Mouse (Mus musculus): ENCODE data around the gene Sema3f. TPM values are rescaled to one million over a fixed set of nuclear protein-coding genes. Genes with fewer than 3 reads are reported as not detected.

Gene Sema3f
- 10 to 100 TPM; 14.3 to 19.2 TPM for total RNA-seq (2021)

- peak in 1 of 2 experiments; percentile 77 for DNase-seq (ENCODE audit: extremely low spot score in 1 of 2, low spot score in 2 of 2)
- intact Hi-C loops (cut with DNase I), result no loop called here
Measured at GRCm38 (mm10) chr9:107709697-107710483, at the start of gene Sema3f. TSS of gene Sema3f (minus strand) at chr9:107710475.

GRCm38 (mm10) chr9:107759593-107759992 is 49.3 kb upstream of the Sema3f start:
- no peak for DNase-seq (ENCODE audit: extremely low spot score in 1 of 2, low spot score in 2 of 2)
- intact Hi-C loops (cut with DNase I), result no loop called here

- no peak for DNase-seq (ENCODE audit: extremely low spot score in 1 of 2, low spot score in 2 of 2)
- intact Hi-C loops (cut with DNase I), result loop anchor here (2.0 kb wide), 1 partner anchor 14 kb away; no protein-coding TSS in a partner anchor
Measured at GRCm38 (mm10) chr9:107750378-107750777, 40.1 kb upstream of the Sema3f start.

GRCm38 (mm10) chr9:107748063-107748462 is 37.8 kb upstream of the Sema3f start:
- intact Hi-C loops (cut with DNase I), result no loop called here

GRCm38 (mm10) chr9:107747310-107747709 is 37.0 kb upstream of the Sema3f start:
- no peak for DNase-seq (ENCODE audit: extremely low spot score in 1 of 2, low spot score in 2 of 2)
- intact Hi-C loops (cut with DNase I), result no loop called here

More at GRCm38 (mm10) chr9:107748063-107748462, 37.8 kb upstream of the Sema3f start:
- DNase-seq (ENCODE audit: extremely low spot score in 1 of 2, low spot score in 2 of 2), result no peak

- DNase-seq (ENCODE audit: extremely low spot score in 1 of 2, low spot score in 2 of 2), result no peak
- intact Hi-C loops (cut with DNase I), result no loop called here
Measured at GRCm38 (mm10) chr9:107746679-107747078, 36.4 kb upstream of the Sema3f start.

- DNase-seq (ENCODE audit: extremely low spot score in 1 of 2, low spot score in 2 of 2), result no peak
- intact Hi-C loops (cut with DNase I), result no loop called here
Measured at GRCm38 (mm10) chr9:107744061-107744460, 33.8 kb upstream of the Sema3f start.

GRCm38 (mm10) chr9:107738841-107739202 is 28.5 kb upstream of the Sema3f start:
- DNase-seq (ENCODE audit: extremely low spot score in 1 of 2, low spot score in 2 of 2), result peak in 1 of 2 experiments; percentile 55
- intact Hi-C loops (cut with DNase I), result loop anchor here (2.0 to 5.0 kb wide), 2 partner anchors 37 to 94 kb away; no protein-coding TSS in a partner anchor

GRCm38 (mm10) chr9:107738020-107738840 is 28.0 kb upstream of the Sema3f start:
- intact Hi-C loops (cut with DNase I), result loop anchor here (2.0 to 5.0 kb wide), 2 partner anchors 36 to 93 kb away; no protein-coding TSS in a partner anchor
- DNase-seq (ENCODE audit: extremely low spot score in 1 of 2, low spot score in 2 of 2), result peak; percentile 86

GRCm38 (mm10) chr9:107736185-107736485 is 25.9 kb upstream of the Sema3f start:
- DNase-seq (ENCODE audit: extremely low spot score in 1 of 2, low spot score in 2 of 2), result no peak
- intact Hi-C loops (cut with DNase I), result loop anchor here (5.0 kb wide), 1 partner anchor 34 kb away; no protein-coding TSS in a partner anchor

- no peak for DNase-seq (ENCODE audit: extremely low spot score in 1 of 2, low spot score in 2 of 2)
- intact Hi-C loops (cut with DNase I), result loop anchor here (5.0 kb wide), 1 partner anchor 33 kb away; no protein-coding TSS in a partner anchor
Measured at GRCm38 (mm10) chr9:107735356-107736184, 25.3 kb upstream of the Sema3f start.

- intact Hi-C loops (cut with DNase I), result no loop called here
- DNase-seq (ENCODE audit: extremely low spot score in 1 of 2, low spot score in 2 of 2), result no peak
Measured at GRCm38 (mm10) chr9:107734567-107734971, 24.3 kb upstream of the Sema3f start.

- DNase-seq (ENCODE audit: extremely low spot score in 1 of 2, low spot score in 2 of 2), result no peak
- intact Hi-C loops (cut with DNase I), result no loop called here
Measured at GRCm38 (mm10) chr9:107729709-107730108, 19.4 kb upstream of the Sema3f start.

- intact Hi-C loops (cut with DNase I), result no loop called here
- no peak for DNase-seq (ENCODE audit: extremely low spot score in 1 of 2, low spot score in 2 of 2)
Measured at GRCm38 (mm10) chr9:107728919-107729670, 18.8 kb upstream of the Sema3f start.

- intact Hi-C loops (cut with DNase I), result no loop called here
- no peak for DNase-seq (ENCODE audit: extremely low spot score in 1 of 2, low spot score in 2 of 2)
Measured at GRCm38 (mm10) chr9:107727041-107727440, 16.8 kb upstream of the Sema3f start.

GRCm38 (mm10) chr9:107724796-107725195 is 14.5 kb upstream of the Sema3f start:
- intact Hi-C loops (cut with DNase I), result no loop called here
- no peak for DNase-seq (ENCODE audit: extremely low spot score in 1 of 2, low spot score in 2 of 2)

GRCm38 (mm10) chr9:107723794-107724531 is 13.7 kb upstream of the Sema3f start:
- no peak for DNase-seq (ENCODE audit: extremely low spot score in 1 of 2, low spot score in 2 of 2)
- intact Hi-C loops (cut with DNase I), result no loop called here

- no peak for DNase-seq (ENCODE audit: extremely low spot score in 1 of 2, low spot score in 2 of 2)
- intact Hi-C loops (cut with DNase I), result no loop called here
Measured at GRCm38 (mm10) chr9:107723292-107723691, 13.0 kb upstream of the Sema3f start.

Data from left cerebral cortex, postnatal 10 days (tissue).